Mouse (Mus musculus) kidney, adult 2 months (tissue): ENCODE data around the gene Rps3.

ENCODE experiments used
- CTCF ChIP-seq: fragments of 200-500 bp; conservative IDR thresholded peaks from 2 replicates; pipeline ENCODE4 v1.5.1; 2011; ENCODE audit warnings: low read depth, mild to moderate bottlenecking, control low read depth, low read length, moderate library complexity, mixed read lengths; ENCODE audit not compliant: insufficient read depth, insufficient read length
- POLR2A ChIP-seq: fragments of 200-500 bp; IDR thresholded peaks from one replicate; pipeline ENCODE4 v1.6.1; 2011; ENCODE audit warnings: low read depth, low read length, control low read depth

- no peak for TF ChIP-seq POLR2A
- TF ChIP-seq CTCF: no peak
These were observed 33.2 kb upstream of the Rps3 start for GRCm38 (mm10) chr7:99516814-99517157.
